ENCODE assay signal across 9 mouse cellular contexts in genomic region chr1:34578851-34579781, GRCm38 (mm10). TPM values are rescaled to one million over a fixed set of nuclear protein-coding genes. Genes with fewer than 3 reads are reported as not detected.
A peak's percentile ranks its signal among the peaks of the same experiment; 100 is the strongest.
DNase-seq lines count a peak whose midpoint lies in the region; ATAC-seq lines count a peak whose summit lies in the region.
"Had no signal": no experiment of that assay in that cellular context is flagged by ENCODE, and none has a peak within 500 bp of the region (broad histone marks: within the 10 kb centered on the region; RNA-seq: fewer than 3 reads in every experiment).

Gene Amer3, plus strand, starts transcription at chr1:34579657.

- H3K4me1 ChIP-seq in heart, embryonic 15.5 days (replicated peaks) = peaks cover 11% of the 10 kb centered on the region
- H3K4me1 ChIP-seq in liver, embryonic 12.5 days = 0 out of 2 replicates have a peak, but pooled peaks cover 6% of the 10 kb centered on the region
- 0 out of 2 replicates have a peak, but pooled peaks cover 2% of the 10 kb centered on the region for H3K4me1 ChIP-seq in stomach, embryonic 16.5 days (ENCODE audit: control insufficient read depth, insufficient read depth, low read length)

- DNase-seq in heart, adult 18-20 months = peak; percentile 40
- DNase-seq in heart, adult 8-10 months (ENCODE audit: low spot score) = no peak
- DNase-seq in embryo, embryonic 11 days = peak; percentile 92
- DNase-seq in kidney, postnatal 14 days = peak; percentile 81
- DNase-seq in naive thymus-derived CD4-positive, alpha-beta T cell, adult 2 months (ENCODE audit: low read depth) = peak; percentile 13

- H3K4me2 ChIP-seq in heart, embryonic 15.5 days = peak within 1 kb of the TSS; percentile 72
- H3K4me2 ChIP-seq in liver, embryonic 12.5 days = peak within 1 kb of the TSS; percentile 61
- H3K4me2 ChIP-seq in stomach, embryonic 16.5 days (ENCODE audit: low read depth, low read length) = peak within 1 kb of the TSS; percentile 58

- under 1% methylated on average over 53 of the region's 53 CpGs for WGBS in heart, embryonic 15.5 days
- WGBS in liver, embryonic 12.5 days (ENCODE audit: insufficient replicate concordance) = 2% methylated on average over 53 of the region's 53 CpGs
- WGBS in stomach, embryonic 16.5 days = under 1% methylated on average over 53 of the region's 53 CpGs

- no peak within 1 kb of the TSS for H3K27ac ChIP-seq in heart, embryonic 15.5 days
- no peak within 1 kb of the TSS for H3K27ac ChIP-seq in liver, embryonic 12.5 days
- no peak within 1 kb of the TSS for H3K27ac ChIP-seq in stomach, embryonic 16.5 days (ENCODE audit: low read length)

- H3K27me3 ChIP-seq in heart, embryonic 15.5 days = peaks cover 39% of the 10 kb centered on the region
- peaks cover 26% of the 10 kb centered on the region for H3K27me3 ChIP-seq in liver, embryonic 12.5 days (replicated peaks)
- peaks cover 20% of the 10 kb centered on the region for H3K27me3 ChIP-seq in stomach, embryonic 16.5 days (ENCODE audit: control insufficient read depth, insufficient read depth, low read length)

- peak; percentile 78 for ATAC-seq in heart, embryonic 15.5 days (replicated peaks; ENCODE audit: insufficient number of reproducible peaks, insufficient read depth, low FRiP score, low read depth)
- ATAC-seq in liver, embryonic 12.5 days = peak; percentile 62
- ATAC-seq in stomach, embryonic 16.5 days (ENCODE audit: insufficient read depth, low FRiP score) = peak; percentile 90

- no peaks in the 10 kb centered on the region for H3K9me3 ChIP-seq in heart, embryonic 15.5 days (replicated peaks)
- H3K9me3 ChIP-seq in liver, embryonic 12.5 days (replicated peaks) = no peaks in the 10 kb centered on the region
- H3K9me3 ChIP-seq in stomach, embryonic 16.5 days (replicated peaks; ENCODE audit: control insufficient read depth, low read length) = no peaks in the 10 kb centered on the region

- H3K9ac ChIP-seq in heart, embryonic 15.5 days = 0 out of 2 replicates have a peak within 1 kb of the TSS, but pooled peaks have one; percentile 18
- no peak within 1 kb of the TSS for H3K9ac ChIP-seq in liver, embryonic 12.5 days
- H3K9ac ChIP-seq in stomach, embryonic 16.5 days (ENCODE audit: low read length) = no peak within 1 kb of the TSS

- no peaks in the 10 kb centered on the region for H3K36me3 ChIP-seq in heart, embryonic 15.5 days
- H3K36me3 ChIP-seq in liver, embryonic 12.5 days = no peaks in the 10 kb centered on the region
- H3K36me3 ChIP-seq in stomach, embryonic 16.5 days (ENCODE audit: control insufficient read depth, insufficient read depth, low read length) = no peaks in the 10 kb centered on the region

- peak within 1 kb of the TSS; percentile 43 for H3K4me3 ChIP-seq in heart, embryonic 15.5 days
- H3K4me3 ChIP-seq in liver, embryonic 12.5 days = peak within 1 kb of the TSS; percentile 24
- peak within 1 kb of the TSS; percentile 22 for H3K4me3 ChIP-seq in stomach, embryonic 16.5 days (replicated peaks; ENCODE audit: low read length)

RNA-seq across cellular contexts. Expression of gene Amer3, which starts in this region (rescaled TPM):
- total RNA-seq in heart, adult 18-20 months (2021) = not detected
- not detected for total RNA-seq in heart, adult 8-10 months (2022)
- polyA plus RNA-seq in heart, embryonic 15.5 days (2015; fragmentation: Nextera tagmentation; extraction: Ambion mirVana) = 0.04 and 0.19 TPM in 2 replicates
- polyA plus RNA-seq in liver, embryonic 12.5 days (2016; fragmentation: Nextera tagmentation; extraction: Ambion mirVana) = not detected in 2 replicates
- 0.49 and 0.76 TPM in 2 replicates for polyA plus RNA-seq in stomach, embryonic 16.5 days (2015; fragmentation: Nextera tagmentation; extraction: Ambion mirVana)
- polyA plus RNA-seq: C2C12 had no signal

Comparison
In these comparisons a context has a peak if more than half of its experiments do, and no peak if none do; other contexts are left out.
1. Peak in DNase-seq in heart, adult 18-20 months; RNA of the gene not detected or under 1 TPM.
2. Peak in ATAC-seq, H3K4me3 ChIP-seq, H3K9ac ChIP-seq and H3K4me2 ChIP-seq in heart, embryonic 15.5 days; RNA of the gene not detected or under 1 TPM.
3. Peak in ATAC-seq, H3K4me3 ChIP-seq and H3K4me2 ChIP-seq in liver, embryonic 12.5 days; RNA of the gene not detected or under 1 TPM.
4. Peak in ATAC-seq, H3K4me3 ChIP-seq and H3K4me2 ChIP-seq in stomach, embryonic 16.5 days; RNA of the gene not detected or under 1 TPM.